Mouse (Mus musculus): ENCODE results near the gene Exosc8.

DNA sequence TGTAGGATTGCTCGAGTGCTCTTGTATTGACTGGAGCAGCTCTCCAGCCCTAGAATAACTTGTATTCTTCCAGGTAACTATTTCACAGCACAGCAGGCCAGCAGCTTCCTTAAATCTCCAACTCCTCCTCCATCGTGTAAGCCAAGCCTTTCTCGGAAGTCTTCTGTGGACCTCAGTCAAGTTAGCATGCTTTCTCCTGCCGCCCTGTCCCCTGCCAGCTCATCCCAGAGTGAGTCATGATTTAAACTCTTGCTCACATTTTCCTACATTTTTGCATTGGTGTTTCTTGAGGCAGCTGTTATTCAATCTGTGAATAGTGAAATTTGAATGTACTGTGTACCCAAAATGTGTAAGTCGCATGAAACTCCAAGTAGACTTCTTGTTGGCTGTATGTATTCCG lies 19.7 kb downstream of the Exosc8 start:
- TF ChIP-seq MYOD1 (IDR thresholded peaks at IDR 0.05; ENCODE audit: control insufficient read depth, insufficient read length, low read depth) (no peak), CTCF (IDR thresholded peaks at IDR 0.05; ENCODE audit: control insufficient read depth, insufficient read depth, insufficient read length) (no peak), USF1 (IDR thresholded peaks at IDR 0.05; ENCODE audit: low read depth) (no peak)
